Mouse (Mus musculus) spleen, adult 18-20 months (tissue): ENCODE results near the gene Mybpc3.
A peak's percentile ranks its signal among the peaks of the same experiment; 100 is the strongest.

Experiments
- DNase-seq, 2 experiments: peaks; one replicate each; pipeline ENCODE4 v3.0.0; 2022; ENCODE audit warnings: mixed read lengths in 2 of 2

Mybpc3 gene

DNA sequence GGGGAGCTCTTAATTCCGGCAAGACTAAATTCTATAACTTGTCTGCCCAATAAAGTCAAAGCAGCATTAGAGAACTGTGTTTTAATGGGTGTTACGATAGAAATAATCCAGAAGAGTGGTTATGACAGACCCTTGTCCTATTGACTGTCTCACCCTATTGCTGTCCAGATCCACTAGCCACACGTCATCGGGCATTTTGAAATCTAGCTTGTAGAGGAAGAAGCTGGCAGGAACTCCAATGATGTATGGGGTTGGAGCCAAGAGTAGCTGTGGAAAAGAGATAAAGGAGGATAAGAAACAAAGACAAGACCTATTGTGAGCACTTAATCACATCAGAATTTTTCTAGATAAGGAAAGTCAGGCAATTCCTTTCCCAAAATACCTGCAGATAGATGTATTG lies 57.5 kb downstream of the Mybpc3 start:
- no peak for DNase-seq

DNA sequence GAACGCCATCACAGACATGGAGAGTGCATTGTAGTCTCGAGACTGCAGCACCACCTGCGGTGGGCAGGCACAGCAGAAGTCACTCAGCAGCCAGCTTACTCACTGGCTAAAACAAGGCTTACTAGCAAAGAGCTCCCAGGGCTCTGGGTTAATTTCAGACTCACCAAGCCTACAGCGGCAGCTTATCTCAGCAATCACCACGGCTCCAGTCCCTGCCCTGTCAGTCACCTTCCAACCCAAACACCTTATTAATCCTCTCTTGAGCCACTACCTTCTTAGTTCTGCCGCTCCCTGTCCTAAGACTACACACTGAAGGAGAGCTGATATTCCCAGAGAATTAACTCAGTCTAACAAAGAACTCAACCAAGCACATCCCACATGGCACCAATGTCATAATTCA lies 58.3 kb downstream of the Mybpc3 start:
- DNase-seq = no peak

DNA sequence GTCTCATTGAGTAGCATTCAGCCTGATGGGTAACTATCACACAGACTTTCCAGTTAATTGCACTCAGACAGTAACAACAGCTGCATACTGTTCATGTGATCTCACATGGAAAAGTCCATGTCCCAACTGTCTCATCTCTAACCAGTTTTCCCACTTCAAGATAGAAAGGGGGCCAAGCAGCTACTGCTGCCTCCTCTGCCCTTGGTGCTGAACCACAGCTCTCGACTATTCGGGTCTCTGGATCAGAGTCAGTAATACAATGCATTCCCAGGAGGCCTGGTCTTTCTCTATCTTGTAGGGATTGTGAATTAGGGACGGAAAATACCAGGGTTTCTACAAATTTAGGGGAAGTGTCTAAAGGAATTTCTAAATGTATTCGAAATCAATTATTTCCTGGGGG lies 61.9 kb downstream of the Mybpc3 start:
- DNase-seq = no peak

DNA sequence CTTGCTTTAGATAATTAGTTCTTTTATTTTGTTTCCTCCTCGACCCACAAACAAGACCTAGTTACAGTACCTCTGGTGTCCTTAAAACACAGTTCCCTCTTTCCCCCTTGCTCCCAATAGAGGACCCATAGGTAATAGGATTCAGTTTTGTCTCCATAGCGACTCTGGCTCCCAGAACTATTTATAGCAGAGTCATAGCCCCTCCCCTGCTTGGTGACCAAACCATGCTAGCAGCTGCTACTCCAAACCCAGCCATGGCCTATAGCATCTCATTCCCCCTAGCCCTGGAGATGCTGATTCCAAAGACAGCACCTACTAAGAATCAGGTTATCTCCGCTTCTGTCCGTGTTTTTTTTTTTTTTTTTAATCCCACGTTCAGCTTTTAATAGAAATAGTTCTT lies 62.8 kb downstream of the Mybpc3 start:
- DNase-seq = no peak

DNA sequence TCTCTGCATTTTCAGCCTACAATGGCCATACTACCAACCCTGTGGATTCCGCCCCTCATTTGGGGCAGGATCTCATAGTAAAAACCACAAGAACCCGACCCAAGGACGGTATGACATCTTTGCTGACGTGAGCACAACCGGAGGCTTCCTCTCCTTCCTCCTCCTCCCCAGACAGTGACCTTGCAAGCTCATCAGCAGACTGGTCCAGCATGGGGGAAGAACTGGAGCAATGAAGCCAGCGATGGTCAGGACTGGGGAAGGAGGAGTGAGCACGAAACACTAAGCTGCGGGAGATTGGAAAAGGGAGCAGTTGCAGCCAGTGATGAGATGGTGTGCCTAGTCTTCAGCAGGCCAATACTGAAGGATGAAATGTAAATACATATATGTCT lies 64.1 kb downstream of the Mybpc3 start:
- no peak for DNase-seq

DNA sequence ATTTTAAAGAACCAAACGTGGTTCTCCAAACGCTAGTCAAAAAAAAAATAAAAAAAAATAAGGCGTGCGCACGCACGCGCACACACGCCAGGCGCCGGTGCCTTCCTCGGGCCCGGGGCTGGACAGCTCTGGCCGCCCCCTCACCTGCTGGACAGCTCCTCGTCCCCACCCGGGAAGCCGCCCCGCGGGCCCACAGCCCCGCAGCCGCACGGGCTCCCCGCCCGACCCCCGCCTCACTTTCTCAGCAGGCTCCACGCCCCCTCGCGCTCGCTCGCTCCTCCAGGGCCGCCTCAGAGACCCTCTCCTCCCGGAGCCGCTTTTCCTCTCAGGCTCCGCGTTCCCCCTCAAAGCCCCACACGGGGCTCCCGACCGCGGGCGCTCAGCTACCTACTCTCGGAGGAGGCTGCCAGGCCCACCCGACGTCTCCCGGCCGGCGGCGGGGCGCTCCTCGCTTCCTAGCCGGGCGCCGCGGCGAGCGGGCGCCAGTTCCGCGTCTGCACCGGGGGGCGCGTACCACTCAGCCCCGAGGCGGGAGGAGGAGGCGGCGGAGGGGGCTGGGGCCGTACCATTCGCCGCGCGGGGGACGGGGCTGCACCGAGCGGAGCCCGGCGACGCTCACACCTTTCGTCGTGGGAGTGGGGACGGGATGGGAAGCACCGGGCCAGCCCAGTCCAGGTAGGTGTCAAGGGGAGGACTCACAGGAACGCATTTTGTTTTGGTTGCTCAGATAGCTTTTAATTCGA lies 64.6 kb downstream of the Mybpc3 start:
- peak; percentile 78 to 79 for DNase-seq

GRCm38 (mm10) chr2:91183148-91183513 lies 65.2 kb downstream of the Mybpc3 start:
- peak; percentile 95 to 96 for DNase-seq

DNA sequence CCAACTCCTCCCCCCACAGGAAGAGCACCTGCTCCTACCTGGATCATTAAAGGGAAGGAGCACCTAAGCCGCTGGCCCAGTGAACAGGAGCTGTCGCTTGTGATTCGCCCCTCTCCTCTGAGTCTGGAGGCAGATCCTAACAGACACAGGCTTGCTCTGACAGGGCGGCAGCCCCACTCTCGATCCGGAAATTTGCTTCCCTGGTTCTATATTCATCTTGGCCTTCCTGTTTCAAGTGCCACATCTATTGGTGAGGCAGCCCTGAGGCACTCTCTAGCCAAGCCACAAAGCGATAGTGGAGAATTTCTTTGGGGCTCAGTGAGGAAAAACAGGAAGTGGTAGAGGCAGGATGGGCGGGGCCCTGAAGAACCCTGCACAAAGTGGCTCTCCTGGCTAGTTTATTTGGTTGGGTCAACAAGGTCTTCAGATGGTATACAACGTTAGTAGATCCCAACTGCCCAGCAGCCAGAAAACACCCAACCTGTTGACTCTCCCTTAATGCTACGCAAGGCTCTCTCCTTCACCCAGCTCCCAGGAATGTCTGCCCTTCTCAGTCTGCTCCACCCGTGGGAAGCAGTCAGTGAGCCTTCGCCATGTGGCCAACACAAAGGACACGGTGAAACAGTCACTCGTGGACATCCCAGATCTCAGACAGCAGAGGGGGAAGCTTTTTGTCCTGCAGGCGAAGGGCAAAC lies 65.9 kb downstream of the Mybpc3 start, which contains the start of gene Madd:
Madd (minus strand) TSS at position 127 of the 695 bp plus-strand sequence.
- DNase-seq = peak; percentile 67 to 68
